Mouse (Mus musculus): ENCODE measurements around the gene Vmn1r60. TPM values are rescaled to one million over a fixed set of nuclear protein-coding genes. Genes with fewer than 3 reads are reported as not detected.
"Not testable (repeated sequence)": the region's sequence is repeated elsewhere in the genome, so short reads cannot be mapped to it uniquely, and the experiment has no call there.

The Vmn1r60 gene
- not detected in 2 replicates for polyA plus RNA-seq (2015; fragmentation: Nextera tagmentation; extraction: Ambion mirVana)

DNA sequence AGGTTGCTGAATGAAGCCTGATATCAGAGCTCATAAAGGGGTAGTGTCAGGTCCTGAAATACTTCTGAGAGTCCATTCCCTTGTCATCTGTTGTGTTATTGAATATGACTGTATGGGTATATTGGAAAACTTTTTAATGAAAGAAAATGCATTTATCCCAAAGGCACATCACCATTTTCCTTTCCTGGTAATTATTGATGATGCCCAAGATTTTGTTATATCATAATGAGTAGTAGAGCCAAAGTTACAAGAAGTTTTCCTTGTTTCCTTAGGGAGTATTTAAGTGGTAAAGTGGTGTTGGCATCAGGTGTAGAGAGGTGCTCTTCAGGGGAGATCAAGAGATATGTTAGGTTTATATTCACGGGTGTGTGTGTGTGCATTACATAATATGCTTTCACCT is at the start of gene Vmn1r60:
Gene Vmn1r60, minus strand, starts transcription at position 101 of the 400 bp plus-strand sequence.
- H3K27me3 ChIP-seq; H3K9ac ChIP-seq; ATAC-seq; H3K4me1 ChIP-seq; H3K4me2 ChIP-seq; H3K4me3 ChIP-seq; H3K36me3 ChIP-seq (ENCODE audit: poor library complexity, severe bottlenecking); H3K27ac ChIP-seq; H3K9me3 ChIP-seq (replicated peaks): not testable (repeated sequence)
- 92% methylated on average over 1 of the region's 1 CpGs for WGBS

DNA sequence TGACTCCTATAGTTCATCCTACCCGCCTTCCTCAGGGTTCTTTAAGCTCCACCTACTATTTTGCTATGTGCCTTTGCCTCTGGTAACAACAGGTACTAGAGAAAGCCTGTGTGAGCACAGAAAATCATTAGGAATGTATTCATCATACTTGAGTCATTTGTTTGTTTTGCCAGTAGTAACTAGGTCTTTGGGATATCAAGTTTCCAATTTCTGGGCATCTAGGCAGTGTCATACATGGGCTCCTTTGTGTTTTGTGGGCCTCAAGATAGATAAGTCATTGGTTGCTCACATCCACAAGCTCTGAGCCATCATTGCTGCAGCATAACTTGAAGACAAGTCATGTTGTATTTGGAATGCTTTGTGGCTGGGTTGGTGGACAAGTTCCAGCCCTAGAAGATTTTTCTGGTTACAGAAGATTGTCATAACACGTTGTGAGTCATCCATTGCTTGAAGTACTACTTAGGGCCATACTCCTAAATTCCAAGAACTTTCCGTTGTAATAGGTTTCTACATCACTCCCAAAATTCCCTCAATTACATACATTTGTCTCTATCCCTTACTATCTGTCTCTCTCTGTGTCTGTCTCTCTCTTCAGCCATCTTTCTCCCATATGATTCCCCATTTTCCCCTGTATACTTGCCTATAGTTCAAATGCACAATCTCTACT is 6.2 kb downstream of the Vmn1r60 start:
- H3K36me3 ChIP-seq (ENCODE audit: poor library complexity, severe bottlenecking); ATAC-seq; H3K27ac ChIP-seq; H3K4me1 ChIP-seq; H3K27me3 ChIP-seq; H3K9ac ChIP-seq; H3K4me2 ChIP-seq; H3K4me3 ChIP-seq: not testable (repeated sequence)
- WGBS: 42% methylated on average over 3 of the region's 3 CpGs
- peaks cover 19% of the 10 kb centered on the region for H3K9me3 ChIP-seq (replicated peaks)

DNA sequence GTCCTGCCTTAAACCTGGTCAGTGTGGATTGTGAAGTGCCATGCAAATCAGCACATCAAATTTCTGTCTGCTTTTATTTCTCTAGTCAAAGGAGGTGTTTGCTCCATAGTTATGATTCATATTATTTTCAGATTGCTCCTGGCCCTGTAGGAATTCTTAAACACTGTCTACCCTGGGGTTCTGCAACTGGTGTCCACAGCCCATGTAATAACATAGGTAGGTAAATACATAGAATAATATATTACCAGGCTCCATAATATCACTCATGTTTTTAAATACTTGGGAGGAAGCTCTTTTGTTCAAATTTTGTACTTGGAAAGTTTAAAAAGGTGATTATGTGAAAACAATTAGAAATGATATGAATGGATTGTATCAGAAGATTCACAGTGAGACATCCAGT is 53.3 kb downstream of the Vmn1r60 start, which contains the start of gene Vmn2r28:
Gene Vmn2r28, minus strand, starts transcription at position 101 of the 400 bp plus-strand sequence.
- not testable (repeated sequence) for H3K9ac ChIP-seq; H3K27ac ChIP-seq; H3K4me2 ChIP-seq; H3K4me3 ChIP-seq; H3K27me3 ChIP-seq; H3K9me3 ChIP-seq (replicated peaks); ATAC-seq; H3K36me3 ChIP-seq (ENCODE audit: poor library complexity, severe bottlenecking); H3K4me1 ChIP-seq

Other genes starting within 250 kb of the Vmn1r60 start
- not detected in 2 replicates for gene Gm5065, start 196.8 kb downstream of the Vmn1r60 start, polyA plus RNA-seq (2015; fragmentation: Nextera tagmentation; extraction: Ambion mirVana)
- gene Nlrp2, start 196.3 kb downstream of the Vmn1r60 start, polyA plus RNA-seq (2015; fragmentation: Nextera tagmentation; extraction: Ambion mirVana): not detected in 2 replicates
- not detected in 2 replicates for gene Vmn1r58, start 133.9 kb downstream of the Vmn1r60 start, polyA plus RNA-seq (2015; fragmentation: Nextera tagmentation; extraction: Ambion mirVana)
- gene Vmn1r59, start 90.5 kb downstream of the Vmn1r60 start, polyA plus RNA-seq (2015; fragmentation: Nextera tagmentation; extraction: Ambion mirVana): not detected in 2 replicates
- gene Vmn2r28, start 53.4 kb downstream of the Vmn1r60 start, polyA plus RNA-seq (2015; fragmentation: Nextera tagmentation; extraction: Ambion mirVana): not detected in 2 replicates
- gene Vmn1r61, start 66.0 kb upstream of the Vmn1r60 start, polyA plus RNA-seq (2015; fragmentation: Nextera tagmentation; extraction: Ambion mirVana): not detected in 2 replicates
- gene Vmn1r62, start 126.3 kb upstream of the Vmn1r60 start, polyA plus RNA-seq (2015; fragmentation: Nextera tagmentation; extraction: Ambion mirVana): not detected in 2 replicates